Mouse (Mus musculus) brain, adult 2 months (tissue): ENCODE measurements at regions not wholly inside any gene's neighbourhood (a gene's known extent, or its start where the extent isn't known, plus 50 kb on each side); places are given as distances from the start of the nearest gene placed in this dataset.
A peak's percentile ranks its signal among the peaks of the same experiment; 100 is the strongest.

ENCODE experiments used
- DNase-seq: peaks from one replicate; pipeline ENCODE4 v3.0.0; 2011; ENCODE audit warnings: low read depth, low spot score

- peak; percentile 9 for DNase-seq
Measured at GRCm38 (mm10) chr2:40000456-40000855, 774.2 kb upstream of the Ppp6c start.
